Mouse (Mus musculus) MEL (cell line): ENCODE data around the gene Nap1l1.

Source experiments
- CHD2 ChIP-seq: IDR thresholded peaks from 2 replicates; pipeline ENCODE4 v1.6.1; 2011; ENCODE audit warnings: low read length, improper control_type of control experiment
- CTCF ChIP-seq, 3 experiments: IDR thresholded peaks in 2 of 3; conservative IDR thresholded peaks in 1 of 3; 2 replicates each; pipeline ENCODE4 v1.5.1; 2011 to 2012; ENCODE audit warnings: low read length in 3 of 3, low read depth in 2 of 3, mild to moderate bottlenecking in 2 of 3, improper control_type of control experiment in 1 of 3, inconsistent platforms in 1 of 3, mixed read lengths in 1 of 3, moderate library complexity in 1 of 3; ENCODE audit not compliant: control insufficient read depth in 1 of 3, insufficient read depth in 1 of 3, poor library complexity in 1 of 3, severe bottlenecking in 1 of 3
- ELF1 ChIP-seq: IDR thresholded peaks from 2 replicates; pipeline ENCODE4 v1.6.1; 2014; ENCODE audit warnings: low read depth, mild to moderate bottlenecking, inconsistent platforms, low read length, improper control_type of control experiment, moderate library complexity
- EP300 ChIP-seq, 2 experiments: IDR thresholded peaks; 2 replicates each; pipeline ENCODE4 v1.6.1; 2011; ENCODE audit warnings: improper control_type of control experiment in 2 of 2, low read length in 2 of 2, low read depth in 1 of 2, mild to moderate bottlenecking in 1 of 2
- HCFC1 ChIP-seq: IDR thresholded peaks from 2 replicates; pipeline ENCODE4 v1.6.1; 2012; ENCODE audit warnings: low read depth, mild to moderate bottlenecking, inconsistent platforms, low read length, improper control_type of control experiment, moderate library complexity
- MAX ChIP-seq: IDR thresholded peaks from 2 replicates; pipeline ENCODE4 v1.6.1; 2011; ENCODE audit warnings: low read length, improper control_type of control experiment
- MYC ChIP-seq: IDR thresholded peaks from 2 replicates; pipeline ENCODE4 v1.6.1; 2011; ENCODE audit warnings: low read depth, mild to moderate bottlenecking, low read length, improper control_type of control experiment, moderate library complexity
- POLR2A ChIP-seq, 2 experiments: IDR thresholded peaks; 2 replicates each; pipeline ENCODE4 v1.6.1; 2011 to 2012; ENCODE audit warnings: low read length in 2 of 2, mild to moderate bottlenecking in 2 of 2, control low read depth in 1 of 2, improper control_type of control experiment in 1 of 2, low read depth in 1 of 2, moderate library complexity in 1 of 2; ENCODE audit not compliant: control insufficient read depth in 1 of 2, insufficient read depth in 1 of 2, poor library complexity in 1 of 2
- SIN3A ChIP-seq: IDR thresholded peaks from 2 replicates; pipeline ENCODE4 v1.6.1; 2012; ENCODE audit warnings: low read length, improper control_type of control experiment, inconsistent platforms
- USF1 ChIP-seq: IDR thresholded peaks from 2 replicates; pipeline ENCODE4 v1.6.1; 2014; ENCODE audit warnings: low read depth, mild to moderate bottlenecking, inconsistent platforms, low read length, improper control_type of control experiment, moderate library complexity
- ZNF384 ChIP-seq: IDR thresholded peaks from 2 replicates; pipeline ENCODE4 v1.6.1; 2012; ENCODE audit warnings: low read depth, mild to moderate bottlenecking, inconsistent platforms, low read length, improper control_type of control experiment

GRCm38 (mm10) chr10:111504606-111505005 lies 31.6 kb downstream of the Nap1l1 start:
- TF ChIP-seq EP300 (IDR thresholded peaks at IDR 0.05; ENCODE audit: low read depth in 1 of 2, low read length in 2 of 2): no peak
- no peak for TF ChIP-seq ELF1
- no peak for TF ChIP-seq USF1
- TF ChIP-seq CTCF (IDR thresholded peaks at IDR 0.05 in 2 of 3, conservative IDR thresholded peaks at IDR 0.05 in 1 of 3; ENCODE audit: control insufficient read depth in 1 of 3, insufficient read depth in 1 of 3, low read depth in 2 of 3, low read length in 3 of 3, poor library complexity in 1 of 3, severe bottlenecking in 1 of 3): no peak
- no peak for TF ChIP-seq ZNF384
- TF ChIP-seq POLR2A (IDR thresholded peaks at IDR 0.05; ENCODE audit: control insufficient read depth in 1 of 2, insufficient read depth in 1 of 2, low read depth in 1 of 2, low read length in 2 of 2, poor library complexity in 1 of 2): no peak
- TF ChIP-seq MAX: no peak
- no peak for TF ChIP-seq HCFC1
- TF ChIP-seq CHD2: no peak
- no peak for TF ChIP-seq MYC
- TF ChIP-seq SIN3A: no peak
